Mouse (Mus musculus): ENCODE measurements at regions not wholly inside any gene's neighbourhood (a gene's known extent, or its start where the extent isn't known, plus 50 kb on each side); places are given as distances from the start of the nearest gene placed in this dataset.

- Histone ChIP-seq H3K36me3 (ENCODE audit: control insufficient read depth, insufficient read depth, low read length, poor library complexity, severe bottlenecking) (no peaks in the 10 kb centered on the region), H3K4me3 (ENCODE audit: insufficient read depth in 1 of 2, low read depth in 1 of 2, low read length in 2 of 2, poor library complexity in 1 of 2, severe bottlenecking in 1 of 2) (no peak overlapping the region), H3K9ac (ENCODE audit: insufficient read depth, low read depth, low read length, poor library complexity, severe bottlenecking) (no peak overlapping the region), H3K9me3 (ENCODE audit: control insufficient read depth, insufficient read depth, low read depth, low read length) (no peaks in the 10 kb centered on the region), H3K27ac (ENCODE audit: insufficient read depth, low read depth, low read length, poor library complexity, severe bottlenecking) (no peak overlapping the region), H3K4me1 (ENCODE audit: control insufficient read depth in 2 of 2, insufficient read depth in 2 of 2, low read length in 2 of 2, poor library complexity in 1 of 2) (no peaks in the 10 kb centered on the region)
- no peak for TF ChIP-seq CHD2 (IDR thresholded peaks at IDR 0.05; ENCODE audit: low read depth, low read length)
- no peak for TF ChIP-seq ZNF384 (IDR thresholded peaks at IDR 0.05; ENCODE audit: low read depth, low read length)
- no peak for TF ChIP-seq HCFC1 (IDR thresholded peaks at IDR 0.05; ENCODE audit: borderline replicate concordance, insufficient read depth, low read length)
- no peak for TF ChIP-seq MAFK (IDR thresholded peaks at IDR 0.05; ENCODE audit: insufficient read depth, low read depth, low read length)
- DNase-seq (ENCODE audit: low read depth, low spot score): no peak
- in situ Hi-C loops (cut with MboI; ENCODE audit: low sequenced_read_pairs in 2 of 2, unreplicated experiment in 2 of 2): loop anchor here in 1 of 2 experiments (25.0 kb wide), 2 partner anchors 1157 to 1357 kb away; partner anchors contain the start of gene Cdh8
Observed at GRCm38 (mm10) chr8:100769617-100770016, 1353.3 kb upstream of the Cdh8 start.

- H3K9ac ChIP-seq (ENCODE audit: insufficient read depth, low read depth, low read length, poor library complexity, severe bottlenecking): no peak overlapping the region
- H3K4me1 ChIP-seq (ENCODE audit: control insufficient read depth in 2 of 2, insufficient read depth in 2 of 2, low read length in 2 of 2, poor library complexity in 1 of 2): no peaks in the 10 kb centered on the region
- no peak overlapping the region for H3K27ac ChIP-seq (ENCODE audit: insufficient read depth, low read depth, low read length, poor library complexity, severe bottlenecking)
- no peak for TF ChIP-seq MAFK (IDR thresholded peaks at IDR 0.05; ENCODE audit: insufficient read depth, low read depth, low read length)
- no peak for TF ChIP-seq ZNF384 (IDR thresholded peaks at IDR 0.05; ENCODE audit: low read depth, low read length)
- no peak for TF ChIP-seq HCFC1 (IDR thresholded peaks at IDR 0.05; ENCODE audit: borderline replicate concordance, insufficient read depth, low read length)
- no peak for TF ChIP-seq CHD2 (IDR thresholded peaks at IDR 0.05; ENCODE audit: low read depth, low read length)
- TF ChIP-seq ZC3H11A (IDR thresholded peaks at IDR 0.05; ENCODE audit: borderline replicate concordance, low read depth, low read length): no peak
- no peak overlapping the region for H3K4me3 ChIP-seq (ENCODE audit: insufficient read depth in 1 of 2, low read depth in 1 of 2, low read length in 2 of 2, poor library complexity in 1 of 2, severe bottlenecking in 1 of 2)
- no peaks in the 10 kb centered on the region for H3K9me3 ChIP-seq (ENCODE audit: control insufficient read depth, insufficient read depth, low read depth, low read length)
- H3K36me3 ChIP-seq (ENCODE audit: control insufficient read depth, insufficient read depth, low read length, poor library complexity, severe bottlenecking): no peaks in the 10 kb centered on the region
- DNase-seq (ENCODE audit: low read depth, low spot score): peak; percentile 42
- in situ Hi-C loops (cut with MboI; ENCODE audit: low sequenced_read_pairs in 2 of 2, unreplicated experiment in 2 of 2): no loop called here
Observed at GRCm38 (mm10) chr8:100733927-100734326, 1317.7 kb upstream of the Cdh8 start.

- no peak for TF ChIP-seq ZC3H11A (IDR thresholded peaks at IDR 0.05; ENCODE audit: borderline replicate concordance, low read depth, low read length)
- TF ChIP-seq CHD2 (IDR thresholded peaks at IDR 0.05; ENCODE audit: low read depth, low read length): no peak
- TF ChIP-seq MAFK (IDR thresholded peaks at IDR 0.05; ENCODE audit: insufficient read depth, low read depth, low read length): no peak
- TF ChIP-seq ZNF384 (IDR thresholded peaks at IDR 0.05; ENCODE audit: low read depth, low read length): no peak
- TF ChIP-seq HCFC1 (IDR thresholded peaks at IDR 0.05; ENCODE audit: borderline replicate concordance, insufficient read depth, low read length): no peak
- Histone ChIP-seq H3K27ac (ENCODE audit: insufficient read depth, low read depth, low read length, poor library complexity, severe bottlenecking) (no peak overlapping the region), H3K4me3 (ENCODE audit: insufficient read depth in 1 of 2, low read depth in 1 of 2, low read length in 2 of 2, poor library complexity in 1 of 2, severe bottlenecking in 1 of 2) (no peak overlapping the region), H3K36me3 (ENCODE audit: control insufficient read depth, insufficient read depth, low read length, poor library complexity, severe bottlenecking) (no peaks in the 10 kb centered on the region), H3K4me1 (ENCODE audit: control insufficient read depth in 2 of 2, insufficient read depth in 2 of 2, low read length in 2 of 2, poor library complexity in 1 of 2) (no peaks in the 10 kb centered on the region), H3K9ac (ENCODE audit: insufficient read depth, low read depth, low read length, poor library complexity, severe bottlenecking) (no peak overlapping the region), H3K9me3 (ENCODE audit: control insufficient read depth, insufficient read depth, low read depth, low read length) (no peaks in the 10 kb centered on the region)
- in situ Hi-C loops (cut with MboI; ENCODE audit: low sequenced_read_pairs in 2 of 2, unreplicated experiment in 2 of 2): no loop called here
- no peak for DNase-seq (ENCODE audit: low read depth, low spot score)
Observed at GRCm38 (mm10) chr8:100702365-100702764, 1286.1 kb upstream of the Cdh8 start.

GRCm38 (mm10) chr8:100695043-100695442 is 1278.8 kb upstream of the Cdh8 start:
- no peaks in the 10 kb centered on the region for H3K4me1 ChIP-seq (ENCODE audit: control insufficient read depth in 2 of 2, insufficient read depth in 2 of 2, low read length in 2 of 2, poor library complexity in 1 of 2)
- H3K9ac ChIP-seq (ENCODE audit: insufficient read depth, low read depth, low read length, poor library complexity, severe bottlenecking): no peak overlapping the region
- TF ChIP-seq ZC3H11A (IDR thresholded peaks at IDR 0.05; ENCODE audit: borderline replicate concordance, low read depth, low read length) (no peak), ZNF384 (IDR thresholded peaks at IDR 0.05; ENCODE audit: low read depth, low read length) (no peak), HCFC1 (IDR thresholded peaks at IDR 0.05; ENCODE audit: borderline replicate concordance, insufficient read depth, low read length) (no peak), MAFK (IDR thresholded peaks at IDR 0.05; ENCODE audit: insufficient read depth, low read depth, low read length) (no peak), CHD2 (IDR thresholded peaks at IDR 0.05; ENCODE audit: low read depth, low read length) (no peak)
- no peak overlapping the region for H3K27ac ChIP-seq (ENCODE audit: insufficient read depth, low read depth, low read length, poor library complexity, severe bottlenecking)
- no peaks in the 10 kb centered on the region for H3K36me3 ChIP-seq (ENCODE audit: control insufficient read depth, insufficient read depth, low read length, poor library complexity, severe bottlenecking)
- DNase-seq (ENCODE audit: low read depth, low spot score): no peak
- H3K9me3 ChIP-seq (ENCODE audit: control insufficient read depth, insufficient read depth, low read depth, low read length): no peaks in the 10 kb centered on the region
- no peak overlapping the region for H3K4me3 ChIP-seq (ENCODE audit: insufficient read depth in 1 of 2, low read depth in 1 of 2, low read length in 2 of 2, poor library complexity in 1 of 2, severe bottlenecking in 1 of 2)
- in situ Hi-C loops (cut with MboI; ENCODE audit: low sequenced_read_pairs in 2 of 2, unreplicated experiment in 2 of 2): no loop called here

GRCm38 (mm10) chr8:100678580-100678979 is 1262.3 kb upstream of the Cdh8 start:
- Histone ChIP-seq H3K36me3 (ENCODE audit: control insufficient read depth, insufficient read depth, low read length, poor library complexity, severe bottlenecking) (no peaks in the 10 kb centered on the region), H3K9ac (ENCODE audit: insufficient read depth, low read depth, low read length, poor library complexity, severe bottlenecking) (no peak overlapping the region), H3K9me3 (ENCODE audit: control insufficient read depth, insufficient read depth, low read depth, low read length) (no peaks in the 10 kb centered on the region), H3K4me3 (ENCODE audit: insufficient read depth in 1 of 2, low read depth in 1 of 2, low read length in 2 of 2, poor library complexity in 1 of 2, severe bottlenecking in 1 of 2) (no peak overlapping the region), H3K4me1 (ENCODE audit: control insufficient read depth in 2 of 2, insufficient read depth in 2 of 2, low read length in 2 of 2, poor library complexity in 1 of 2) (no peaks in the 10 kb centered on the region), H3K27ac (ENCODE audit: insufficient read depth, low read depth, low read length, poor library complexity, severe bottlenecking) (no peak overlapping the region)
- in situ Hi-C loops (cut with MboI; ENCODE audit: low sequenced_read_pairs in 2 of 2, unreplicated experiment in 2 of 2): no loop called here
- TF ChIP-seq MAFK (IDR thresholded peaks at IDR 0.05; ENCODE audit: insufficient read depth, low read depth, low read length) (no peak), CHD2 (IDR thresholded peaks at IDR 0.05; ENCODE audit: low read depth, low read length) (no peak), ZC3H11A (IDR thresholded peaks at IDR 0.05; ENCODE audit: borderline replicate concordance, low read depth, low read length) (no peak), HCFC1 (IDR thresholded peaks at IDR 0.05; ENCODE audit: borderline replicate concordance, insufficient read depth, low read length) (no peak), ZNF384 (IDR thresholded peaks at IDR 0.05; ENCODE audit: low read depth, low read length) (no peak)
- no peak for DNase-seq (ENCODE audit: low read depth, low spot score)
